Mouse (Mus musculus) G1E (cell line): ENCODE measurements around the gene Higd1a. TPM values are rescaled to one million over a fixed set of nuclear protein-coding genes. Genes with fewer than 3 reads are reported as not detected.

Source experiments
- ATAC-seq: 2 replicates; pipeline ENCODE4 v1.8.0; 2016; ENCODE audit warnings: mild to moderate bottlenecking; ENCODE audit not compliant: insufficient number of reproducible peaks, poor library complexity, low FRiP score, severe bottlenecking; ENCODE audit errors: extremely low read depth
- DNase-seq: peaks from one replicate; pipeline ENCODE4 v3.0.0; 2012; ENCODE audit warnings: low spot score
- H3K27me3 ChIP-seq: 2 replicates; pipeline ENCODE4 v1.6.1; 2012; ENCODE audit warnings: mild to moderate bottlenecking, low read length, inconsistent platforms; ENCODE audit not compliant: insufficient read depth
- H3K36me3 ChIP-seq: replicated peaks from 2 replicates; pipeline ENCODE3; 2012; ENCODE audit warnings: mild to moderate bottlenecking, inconsistent platforms
- H3K4me1 ChIP-seq: 2 replicates; pipeline ENCODE4 v1.6.1; 2012; ENCODE audit warnings: low read depth, low read length, inconsistent platforms, mixed read lengths; ENCODE audit not compliant: insufficient read depth
- H3K4me3 ChIP-seq: 2 replicates; pipeline ENCODE4 v1.5.1; 2012; ENCODE audit warnings: low read depth, mild to moderate bottlenecking, inconsistent platforms, low read length, moderate library complexity, mixed read lengths
- H3K9me3 ChIP-seq: replicated peaks from 2 replicates; pipeline ENCODE4 v1.6.1; 2012; ENCODE audit warnings: inconsistent platforms
- CTCF ChIP-seq: IDR thresholded peaks from 2 replicates; pipeline ENCODE4 v1.5.1; 2012; ENCODE audit warnings: low read depth, low read length, inconsistent platforms, mixed read lengths
- GATA1 ChIP-seq: IDR thresholded peaks from 2 replicates; pipeline ENCODE4 v1.6.1; 2012; ENCODE audit warnings: borderline replicate concordance, low read length, inconsistent platforms, mixed read lengths
- GATA2 ChIP-seq: IDR thresholded peaks from 2 replicates; pipeline ENCODE4 v1.6.1; 2012; ENCODE audit warnings: low read depth, low read length, inconsistent platforms, borderline replicate concordance
- POLR2AphosphoS5 ChIP-seq: IDR thresholded peaks from 2 replicates; pipeline ENCODE4 v1.6.1; 2012; ENCODE audit warnings: low read depth, low read length, inconsistent platforms; ENCODE audit not compliant: insufficient replicate concordance
- TAL1 ChIP-seq: conservative IDR thresholded peaks from 2 replicates; pipeline ENCODE4 v1.6.1; 2012; ENCODE audit warnings: low read depth, low read length, inconsistent platforms, mixed read lengths
- polyA plus RNA-seq: library from polyadenylated mRNA; stranded (reverse); fragments of >175 nt; gene quantifications from 2 replicates; pipeline ENCODE4 v1.2.3, GENCODE M21; 2012
- total RNA-seq, 2 experiments: library from RNA; stranded (forward) in 1 of 2; stranded (reverse) in 1 of 2; fragments of 200-1000 nt in 1 of 2; fragments of >200 nt in 1 of 2; fragmentation: Nextera tagmentation in 1 of 2; gene quantifications; 2 replicates each; pipeline ENCODE4 v1.2.3; 2014 to 2017

Higd1a gene
- total and polyA plus RNA-seq, 3 experiments = 54.5 to 114 (median 73.3) TPM

DNA sequence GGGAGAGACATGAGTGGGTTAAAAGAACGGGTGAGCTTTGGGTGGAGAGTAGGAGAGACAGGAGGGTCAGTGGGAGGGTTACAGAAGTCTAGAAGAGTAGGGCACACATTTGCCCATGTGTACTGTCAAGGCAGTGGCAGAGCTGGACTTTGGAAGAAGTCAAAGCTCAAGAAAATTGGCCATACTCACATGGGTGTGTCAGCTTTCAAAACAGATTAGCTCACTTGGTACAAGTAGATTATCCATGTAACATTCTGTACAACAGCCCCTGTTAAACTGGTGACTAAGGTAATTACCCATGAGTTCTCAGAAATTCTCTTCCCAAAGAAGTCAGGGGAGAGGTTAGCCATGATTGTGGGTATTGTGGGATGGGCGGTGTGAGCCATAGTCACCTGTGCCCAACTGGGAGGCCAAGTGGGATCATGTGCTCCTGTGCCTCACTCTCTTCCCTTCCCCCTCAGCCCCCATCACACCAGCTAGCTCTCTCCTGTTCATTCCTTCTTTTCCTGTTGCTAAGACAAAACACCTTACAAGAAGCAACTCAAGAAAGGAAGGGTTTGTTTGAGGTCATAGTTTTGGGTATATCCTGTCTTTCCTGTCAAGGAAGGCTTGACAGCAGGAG is 14.0 kb upstream of the Higd1a start:
- H3K4me1 ChIP-seq = no peaks in the 10 kb centered on the region
- TF ChIP-seq GATA2 = no peak
- no peak for TF ChIP-seq GATA1
- no peak for TF ChIP-seq POLR2AphosphoS5
- TF ChIP-seq CTCF = no peak
- ATAC-seq = no peak

DNA sequence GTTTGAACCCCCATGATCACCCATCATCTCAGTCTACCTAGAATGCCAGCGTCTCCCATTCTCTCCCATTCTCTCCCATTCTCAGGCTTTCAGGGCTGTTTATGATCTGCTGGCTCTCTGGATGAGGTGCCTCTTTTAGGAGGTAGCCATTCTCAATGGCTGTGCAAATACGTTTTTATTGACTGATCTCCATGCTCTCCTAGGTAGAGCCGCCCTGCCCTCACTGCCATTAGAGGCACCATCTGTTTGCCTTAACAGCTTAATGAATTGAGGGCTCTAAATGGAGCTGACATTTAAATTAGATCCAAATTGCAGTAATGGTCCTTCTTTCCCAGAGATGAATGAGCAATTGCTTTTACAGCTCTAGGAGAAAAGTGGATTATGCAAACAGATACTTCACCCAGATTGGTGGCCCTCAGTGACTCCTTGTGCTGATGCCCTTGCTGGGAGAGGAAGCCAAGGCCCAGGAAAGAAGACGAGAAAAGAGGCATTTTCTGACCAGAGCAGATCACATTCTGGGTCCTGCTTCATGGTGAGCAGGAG is 11.9 kb upstream of the Higd1a start:
- Histone ChIP-seq H3K27me3 (peaks cover 37% of the 10 kb centered on the region), H3K36me3 (no peaks in the 10 kb centered on the region), H3K9me3 (no peaks in the 10 kb centered on the region), H3K4me1 (peaks cover 3% of the 10 kb centered on the region; the same call in 1 of the 2 replicates), H3K4me3 (no peak overlapping the region)
- ATAC-seq (no peak), DNase-seq (no peak)
- no peak for TF ChIP-seq CTCF
- no peak for TF ChIP-seq TAL1
- TF ChIP-seq GATA1 = no peak
- no peak for TF ChIP-seq GATA2
- TF ChIP-seq POLR2AphosphoS5 = no peak

More for the DNA sequence above, 14.0 kb upstream of the Higd1a start:
- H3K36me3 ChIP-seq = no peaks in the 10 kb centered on the region
- H3K4me3 ChIP-seq = no peak overlapping the region
- no peaks in the 10 kb centered on the region for H3K9me3 ChIP-seq
- DNase-seq = no peak
- H3K27me3 ChIP-seq = peaks cover 29% of the 10 kb centered on the region

DNA sequence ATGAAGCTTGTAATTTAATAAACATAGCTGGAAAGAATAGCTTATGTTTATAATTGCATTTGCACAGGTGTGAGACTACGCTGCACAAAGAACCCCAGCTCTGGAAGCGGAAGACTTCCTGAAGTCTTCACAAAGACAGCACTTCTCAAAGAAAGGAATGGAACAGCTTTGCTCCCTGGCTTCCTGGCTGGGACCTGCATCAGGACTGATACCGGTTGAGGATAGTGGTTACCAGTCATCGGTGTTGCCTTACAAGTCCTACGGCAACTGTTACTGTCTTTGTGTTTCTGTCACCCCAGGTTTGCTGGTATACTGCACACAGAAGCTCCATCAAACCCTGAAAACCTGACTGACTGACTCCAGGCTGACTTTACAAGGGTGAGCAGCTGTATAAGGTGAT is 11.3 kb upstream of the Higd1a start:
- Histone ChIP-seq H3K36me3 (no peaks in the 10 kb centered on the region), H3K27me3 (peaks cover 37% of the 10 kb centered on the region), H3K4me3 (no peak overlapping the region), H3K9me3 (no peaks in the 10 kb centered on the region), H3K4me1 (peaks cover 3% of the 10 kb centered on the region; the same call in 1 of the 2 replicates)
- no peak for TF ChIP-seq POLR2AphosphoS5
- no peak for TF ChIP-seq GATA2
- TF ChIP-seq TAL1 = no peak
- no peak for TF ChIP-seq CTCF
- no peak for TF ChIP-seq GATA1
- no peak for DNase-seq
- no peak for ATAC-seq

DNA sequence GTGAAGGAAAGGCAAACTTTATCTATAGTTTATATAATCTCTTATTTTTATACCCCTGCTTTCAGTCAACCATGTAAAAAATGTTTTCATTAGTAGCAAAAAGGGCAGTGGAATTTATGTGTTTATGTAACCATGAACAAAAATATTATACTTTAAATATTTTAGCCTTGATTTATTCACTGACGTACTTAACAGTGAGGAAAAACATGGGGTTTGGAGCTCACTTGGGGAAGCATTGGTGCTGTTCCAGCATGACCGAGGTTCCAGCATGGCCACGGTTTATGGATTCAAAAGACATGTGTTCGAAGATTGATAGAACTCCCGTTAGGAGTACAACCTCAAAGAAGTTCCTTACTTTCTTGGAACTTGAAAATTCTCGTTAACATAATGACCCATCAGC is 10.1 kb upstream of the Higd1a start:
- no peak for TF ChIP-seq TAL1
- TF ChIP-seq CTCF = no peak
- TF ChIP-seq GATA2 = no peak
- no peak for TF ChIP-seq POLR2AphosphoS5
- no peak for TF ChIP-seq GATA1
- Histone ChIP-seq H3K9me3 (no peaks in the 10 kb centered on the region), H3K4me3 (no peak overlapping the region), H3K4me1 (peaks cover 3% of the 10 kb centered on the region; the same call in 1 of the 2 replicates), H3K27me3 (peaks cover 37% of the 10 kb centered on the region), H3K36me3 (no peaks in the 10 kb centered on the region)
- DNase-seq = no peak
- no peak for ATAC-seq

DNA sequence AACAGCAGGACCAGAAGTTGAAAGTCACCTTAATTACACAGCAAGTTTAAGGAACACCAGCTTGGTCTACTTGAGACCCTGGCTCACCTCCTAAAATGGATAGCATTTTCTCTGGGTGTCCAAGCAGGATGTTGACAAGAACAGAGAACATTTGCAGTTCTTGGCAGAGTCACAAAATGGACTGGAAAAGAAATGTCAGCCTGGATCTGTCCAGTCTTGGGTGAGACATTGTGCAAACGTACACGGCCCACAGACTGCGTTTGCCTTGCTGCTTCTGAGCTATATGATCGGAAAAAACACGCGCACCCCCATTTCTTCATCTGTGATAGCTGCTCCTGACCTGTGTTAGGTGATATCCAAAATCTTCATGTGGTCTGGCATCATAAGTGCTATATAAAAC is 9.5 kb upstream of the Higd1a start:
- peaks cover 3% of the 10 kb centered on the region; the same call in 1 of the 2 replicates for H3K4me1 ChIP-seq
- TF ChIP-seq GATA2 = no peak
- TF ChIP-seq POLR2AphosphoS5 = no peak
- no peak for TF ChIP-seq TAL1
- TF ChIP-seq GATA1 = no peak
- no peak for TF ChIP-seq CTCF
- H3K4me3 ChIP-seq = no peak overlapping the region
- peaks cover 37% of the 10 kb centered on the region for H3K27me3 ChIP-seq
- H3K36me3 ChIP-seq = no peaks in the 10 kb centered on the region
- ATAC-seq (no peak), DNase-seq (no peak)
- H3K9me3 ChIP-seq = no peaks in the 10 kb centered on the region

DNA sequence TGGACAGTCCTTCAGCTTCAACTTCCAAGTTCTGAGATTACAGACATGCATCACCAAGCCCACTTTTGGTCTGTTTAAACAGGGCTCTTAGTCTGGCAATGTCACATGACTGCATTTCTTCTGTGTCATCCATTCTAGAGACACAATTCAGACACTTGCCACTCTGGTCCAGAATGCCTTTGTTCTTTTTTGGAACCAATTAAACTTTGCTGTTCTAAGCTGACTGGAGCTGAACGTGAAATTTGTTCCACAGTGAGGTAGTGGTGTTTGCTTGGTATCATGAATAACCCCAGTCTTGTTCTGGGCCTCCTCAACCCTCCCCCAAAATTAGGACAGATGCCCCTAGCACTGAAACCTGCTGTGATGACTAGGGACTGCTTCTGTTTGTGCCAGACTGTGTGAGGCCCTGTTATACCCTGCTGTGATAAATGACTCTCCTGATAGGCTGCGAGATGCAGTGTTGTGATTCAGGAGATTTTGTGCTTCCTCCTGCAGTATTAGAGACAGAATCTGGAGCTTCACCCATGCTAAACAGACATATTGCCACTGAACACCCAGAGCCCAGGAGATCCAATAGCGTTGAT is 7.4 kb upstream of the Higd1a start:
- peaks cover 12% of the 10 kb centered on the region for H3K4me1 ChIP-seq
- H3K9me3 ChIP-seq = no peaks in the 10 kb centered on the region
- H3K4me3 ChIP-seq = no peak overlapping the region
- H3K36me3 ChIP-seq = no peaks in the 10 kb centered on the region
- no peak for ATAC-seq
- H3K27me3 ChIP-seq = peaks cover 27% of the 10 kb centered on the region; the same call in 1 of the 2 replicates
- TF ChIP-seq TAL1 (no peak), GATA1 (no peak), CTCF (no peak), POLR2AphosphoS5 (no peak), GATA2 (no peak)
- no peak for DNase-seq

DNA sequence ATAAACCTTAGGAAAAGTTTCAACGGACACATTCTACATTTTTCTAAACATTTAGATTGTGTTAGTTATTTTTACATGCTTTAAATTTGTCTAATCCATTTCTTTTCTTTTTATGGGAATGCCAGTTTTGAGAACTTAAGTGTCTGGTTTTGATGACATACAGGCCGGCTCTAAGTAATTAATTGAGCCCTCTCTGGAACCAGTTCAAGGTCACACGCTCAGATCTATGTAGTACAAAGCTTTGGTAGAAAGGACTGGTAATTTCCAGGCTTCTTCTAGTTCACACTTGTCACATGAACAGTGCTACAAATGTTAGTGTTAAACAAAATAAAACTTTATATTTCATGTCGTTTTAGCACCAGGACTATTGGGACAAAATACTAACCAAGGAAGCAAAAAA is 6.7 kb upstream of the Higd1a start:
- H3K4me1 ChIP-seq = peaks cover 15% of the 10 kb centered on the region
- no peak for ATAC-seq
- H3K9me3 ChIP-seq = no peaks in the 10 kb centered on the region
- no peak for TF ChIP-seq TAL1
- TF ChIP-seq POLR2AphosphoS5 = no peak
- TF ChIP-seq GATA2 = no peak
- no peak for TF ChIP-seq CTCF
- no peak for TF ChIP-seq GATA1
- peaks cover 27% of the 10 kb centered on the region; the same call in 1 of the 2 replicates for H3K27me3 ChIP-seq
- no peak overlapping the region for H3K4me3 ChIP-seq
- peaks cover 3% of the 10 kb centered on the region for H3K36me3 ChIP-seq
- DNase-seq = no peak
